Mouse (Mus musculus) B cell, adult 2 months (primary cell): ENCODE results near the gene Cdk4.
"Not testable (repeated sequence)": the region's sequence is repeated elsewhere in the genome, so short reads cannot be mapped to it uniquely, and the experiment has no call there.

Source experiments
- DNase-seq, 2 experiments: peaks; one replicate each; pipeline ENCODE4 v3.0.0; 2022

Gene Cdk4

GRCm38 (mm10) chr10:127058708-127059107, 4.6 kb upstream of the Cdk4 start:
- DNase-seq = peak in 1 of 2 experiments; percentile 25

- peak in 1 of 2 experiments; percentile 20 for DNase-seq
Measured at GRCm38 (mm10) chr10:127059174-127059967, 4.0 kb upstream of the Cdk4 start.

- DNase-seq = peak; percentile 69 to 74
Measured at GRCm38 (mm10) chr10:127059968-127060916, 3.1 kb upstream of the Cdk4 start, which contains the start of gene March9. March9 (minus strand) TSS chr10:127060184.

GRCm38 (mm10) chr10:127061085-127061484, 2.2 kb upstream of the Cdk4 start:
- no peak for DNase-seq

GRCm38 (mm10) chr10:127061513-127061912, 1.8 kb upstream of the Cdk4 start:
- no peak for DNase-seq

GRCm38 (mm10) chr10:127062101-127062500, 1.2 kb upstream of the Cdk4 start:
- DNase-seq = not testable (repeated sequence)

GRCm38 (mm10) chr10:127062503-127062902, 831 bp upstream of the Cdk4 start:
- DNase-seq = no peak

GRCm38 (mm10) chr10:127063913-127064870, 858 bp downstream of the Cdk4 start:
- no peak for DNase-seq

GRCm38 (mm10) chr10:127065981-127066380, 2.6 kb downstream of the Cdk4 start:
- no peak for DNase-seq

GRCm38 (mm10) chr10:127066519-127067018, 3.2 kb downstream of the Cdk4 start:
- DNase-seq = no peak

- no peak for DNase-seq
Measured at GRCm38 (mm10) chr10:127068360-127069038, 5.2 kb downstream of the Cdk4 start.

GRCm38 (mm10) chr10:127069281-127070189, 6.2 kb downstream of the Cdk4 start:
- no peak for DNase-seq

GRCm38 (mm10) chr10:127070190-127071121, 7.1 kb downstream of the Cdk4 start, which contains the start of gene Tspan31:
Tspan31 (minus strand) TSS chr10:127070264.
- peak; percentile 52 to 63 for DNase-seq

- DNase-seq = no peak
Measured at GRCm38 (mm10) chr10:127071203-127071602, 7.9 kb downstream of the Cdk4 start.

- DNase-seq = not testable (repeated sequence)
Measured at GRCm38 (mm10) chr10:127072270-127072669, 8.9 kb downstream of the Cdk4 start.

GRCm38 (mm10) chr10:127072969-127073368, 9.6 kb downstream of the Cdk4 start:
- not testable (repeated sequence) for DNase-seq

GRCm38 (mm10) chr10:127073981-127074380, 10.6 kb downstream of the Cdk4 start:
- DNase-seq = no peak

GRCm38 (mm10) chr10:127075080-127075479, 11.7 kb downstream of the Cdk4 start, which contains the start of gene Agap2:
Agap2 (plus strand) TSS chr10:127075284.
- DNase-seq = peak; percentile 81 to 83

- no peak for DNase-seq
Measured at GRCm38 (mm10) chr10:127075651-127076050, 12.3 kb downstream of the Cdk4 start.
